Mouse (Mus musculus) lung, adult 10 weeks (tissue): Measurements from ENCODE around the gene Fndc3b. TPM values are rescaled to one million over a fixed set of nuclear protein-coding genes. Genes with fewer than 3 reads are reported as not detected.

ENCODE experiments used
- polyA plus RNA-seq: library from polyadenylated mRNA; stranded (reverse); fragments of 350-450 nt; fragmentation: Illumina TruSeq; extraction: RNeasy Lipid Tissue Mini Kit (QIAGEN cat#74804); gene quantifications from one replicate; pipeline ENCODE4 v1.2.3, GENCODE M21; 2014; ENCODE audit warnings: low read depth, low replicate concordance; ENCODE audit not compliant: insufficient read depth

Fndc3b gene
- 11.5 TPM for polyA plus RNA-seq

GRCm38 (mm10) chr3:27710648-27711428 is at the start of gene Fndc3b:
Gene Fndc3b (minus strand): TSS chr3:27711307.

DNA sequence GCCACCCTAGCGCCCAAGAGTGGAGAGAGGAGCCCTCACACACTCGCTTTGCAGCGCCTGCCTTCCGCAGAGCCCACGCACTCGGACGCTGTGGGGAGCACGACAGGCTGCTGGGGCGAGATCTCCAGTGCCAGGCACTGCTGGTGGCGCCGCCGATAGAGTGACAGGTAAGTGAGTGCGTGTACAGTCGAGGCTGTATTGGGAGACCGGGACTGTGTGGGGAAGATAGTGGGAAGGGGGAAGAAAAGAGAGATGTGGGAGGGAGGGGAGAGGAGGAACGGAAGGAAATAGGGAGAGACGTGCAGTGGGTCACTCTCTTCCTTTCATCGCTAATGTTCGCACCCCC is 339.9 kb downstream of the Fndc3b start, which contains the start of gene Ghsr:
Gene Ghsr (plus strand): TSS at position 76 of the 346 bp plus-strand sequence.

Other genes with a start within 250 kb of the Fndc3b start
- 84.7 TPM for gene Tmem212, start 185.1 kb upstream of the Fndc3b start, polyA plus RNA-seq
- gene Pld1, start 227.4 kb upstream of the Fndc3b start, polyA plus RNA-seq: 6.1 TPM